In genomic region chr3:40262536-40262935, GRCm38 (mm10) we compare ENCODE assay signal across 19 mouse cellular contexts.
A peak's percentile ranks its signal among the peaks of the same experiment; 100 is the strongest.
DNase-seq lines count a peak whose midpoint lies in the region; ATAC-seq lines count a peak whose summit lies in the region.
"Had no signal": no experiment of that assay in that cellular context is flagged by ENCODE, and none has a peak within 500 bp of the region (broad histone marks: within the 10 kb centered on the region; RNA-seq: fewer than 3 reads in every experiment).

No protein-coding gene starts in this region.

- H3K4me2 ChIP-seq in intestine, embryonic 15.5 days (replicated peaks): no peak overlapping the region
- H3K4me2 ChIP-seq: embryonic facial prominence, embryonic 15.5 days; heart, embryonic 12.5 days; hindbrain, embryonic 15.5 days; liver, embryonic 12.5 days; midbrain, embryonic 15.5 days had no signal

- ATAC-seq in intestine, embryonic 15.5 days: no peak
- ATAC-seq: liver, embryonic 12.5 days; midbrain, embryonic 15.5 days had no signal

- no peak overlapping the region for H3K27ac ChIP-seq in intestine, embryonic 15.5 days
- H3K27ac ChIP-seq: embryonic facial prominence, embryonic 15.5 days; forebrain, embryonic 10.5 days; hindbrain, embryonic 15.5 days; liver, embryonic 12.5 days; midbrain, embryonic 15.5 days had no signal

- H3K4me1 ChIP-seq in intestine, embryonic 15.5 days (replicated peaks): no peaks in the 10 kb centered on the region
- H3K4me1 ChIP-seq: embryonic facial prominence, embryonic 15.5 days; forebrain, embryonic 10.5 days; heart, embryonic 12.5 days; hindbrain, embryonic 15.5 days; liver, embryonic 12.5 days; megakaryocyte, embryonic 14.5 days; midbrain, embryonic 15.5 days had no signal

- no peaks in the 10 kb centered on the region for H3K9me3 ChIP-seq in intestine, embryonic 15.5 days
- H3K9me3 ChIP-seq: embryonic facial prominence, embryonic 15.5 days; forebrain, embryonic 10.5 days; heart, embryonic 12.5 days; hindbrain, embryonic 15.5 days; liver, embryonic 12.5 days; megakaryocyte, embryonic 14.5 days; midbrain, embryonic 15.5 days had no signal

- no peak overlapping the region for H3K4me3 ChIP-seq in intestine, embryonic 15.5 days (replicated peaks)
- H3K4me3 ChIP-seq: embryonic facial prominence, embryonic 15.5 days; forebrain, embryonic 10.5 days; heart, embryonic 12.5 days; hindbrain, embryonic 15.5 days; liver, embryonic 12.5 days; megakaryocyte, embryonic 14.5 days; midbrain, embryonic 15.5 days had no signal

- 61% methylated on average over 7 of the region's 7 CpGs for WGBS in intestine, embryonic 15.5 days

- no peak overlapping the region for H3K9ac ChIP-seq in intestine, embryonic 15.5 days
- H3K9ac ChIP-seq: embryonic facial prominence, embryonic 15.5 days; heart, embryonic 12.5 days; hindbrain, embryonic 15.5 days; liver, embryonic 12.5 days; midbrain, embryonic 15.5 days had no signal

- no peaks in the 10 kb centered on the region for H3K27me3 ChIP-seq in intestine, embryonic 15.5 days (replicated peaks)
- H3K27me3 ChIP-seq: embryonic facial prominence, embryonic 15.5 days; heart, embryonic 12.5 days; hindbrain, embryonic 15.5 days; liver, embryonic 12.5 days; megakaryocyte, embryonic 14.5 days; midbrain, embryonic 15.5 days had no signal

- DNase-seq in layer of hippocampus, adult 9-11 months: peak; percentile 6
- no peak for DNase-seq in layer of hippocampus, postnatal 14 days (ENCODE audit: low spot score in 2 of 2)
- peak; percentile 53 to 81 for DNase-seq in frontal cortex, adult 2 months (ENCODE audit: extremely low spot score in 1 of 2, low spot score in 1 of 2)
- DNase-seq in left cerebral cortex, postnatal 36 days (ENCODE audit: low spot score in 2 of 2): peak; percentile 17 to 25
- peak; percentile 82 for DNase-seq in telencephalon, adult 2 months (ENCODE audit: low read depth, low spot score)
- DNase-seq in lung, postnatal 14 days: no peak
- DNase-seq: adrenal gland, adult 8-10 months; cerebellum, adult 2 months; kidney, adult 8-10 months; kidney, postnatal 4 days; thymus, postnatal 36 days had no signal

- H3K36me3 ChIP-seq in intestine, embryonic 15.5 days: no peaks in the 10 kb centered on the region
- H3K36me3 ChIP-seq: embryonic facial prominence, embryonic 15.5 days; forebrain, embryonic 10.5 days; heart, embryonic 12.5 days; hindbrain, embryonic 15.5 days; liver, embryonic 12.5 days; midbrain, embryonic 15.5 days had no signal

- intact Hi-C loops in left cerebral cortex, postnatal 36 days (cut with DNase I): no loop called here

Comparison
In these comparisons a context has a peak if more than half of its experiments do, and no peak if none do; other contexts are left out.
1. DNase-seq: peak in layer of hippocampus, adult 9-11 months (single experiment), frontal cortex, adult 2 months (2 of 2), left cerebral cortex, postnatal 36 days (2 of 2) and telencephalon, adult 2 months (single experiment); none in layer of hippocampus, postnatal 14 days (0 of 2) and lung, postnatal 14 days (single experiment).